Mouse (Mus musculus) thymus, adult 2 months (tissue): ENCODE measurements around the gene Pkn2.

ENCODE experiments used
- CTCF ChIP-seq: fragments of 200-500 bp; IDR thresholded peaks from 2 replicates; pipeline ENCODE4 v1.5.1; 2012; ENCODE audit warnings: mild to moderate bottlenecking, control low read depth, low read length, moderate library complexity, borderline replicate concordance; ENCODE audit not compliant: control insufficient read depth, poor library complexity, insufficient read depth; ENCODE audit errors: extremely low read depth
- POLR2A ChIP-seq: fragments of 200-500 bp; IDR thresholded peaks from 2 replicates; pipeline ENCODE4 v1.6.1; 2012; ENCODE audit warnings: mild to moderate bottlenecking, low read length, control low read depth, moderate library complexity; ENCODE audit not compliant: control insufficient read depth, poor library complexity, insufficient read depth; ENCODE audit errors: extremely low read depth

GRCm38 (mm10) chr3:142795587-142795986, 86.2 kb downstream of the Pkn2 start:
- TF ChIP-seq CTCF (no peak), POLR2A (no peak)
